Mouse (Mus musculus): ENCODE data around the gene Tulp4.

GRCm38 (mm10) chr17:6216514-6216913, 110.3 kb downstream of the Tulp4 start:
- no peak for TF ChIP-seq POLR2A (IDR thresholded peaks at IDR 0.05; ENCODE audit: borderline replicate concordance, insufficient read depth, low read length)
- no peak for TF ChIP-seq CTCF (IDR thresholded peaks at IDR 0.05; ENCODE audit: borderline replicate concordance, insufficient read depth, low read depth, low read length)
